Mouse (Mus musculus) left cerebral cortex, adult 6 months (tissue): ENCODE results near the gene Gxylt1. TPM values are rescaled to one million over a fixed set of nuclear protein-coding genes. Genes with fewer than 3 reads are reported as not detected.

ENCODE experiments used
- long read RNA-seq, 2 experiments: library from polyadenylated mRNA; unstranded; transcript quantifications; one replicate each; pipeline ENCODE4 v2.0.0; 2019 to 2020
- polyA plus RNA-seq: library from polyadenylated mRNA; unstranded; fragments of <200 nt; fragmentation: Nextera tagmentation; gene quantifications from 2 replicates; pipeline ENCODE4 v1.2.3, GENCODE M21; 2021

The Gxylt1 gene
- 0.86 and 1.5 TPM in 2 replicates for polyA plus RNA-seq
- long read RNA-seq, experiment 1, full-length matches to known transcripts, result 2 of 2 reads
- long read RNA-seq, experiment 1, partial matches to known transcripts, result 0 of 2 reads
- long read RNA-seq, experiment 1, other reads (novel, unspliced or antisense), result 0 of 2 reads
- long read RNA-seq, experiment 2, partial matches to known transcripts, result 0 of 7 reads
- long read RNA-seq, experiment 2, other reads (novel, unspliced or antisense), result 7 of 7 reads

DNA sequence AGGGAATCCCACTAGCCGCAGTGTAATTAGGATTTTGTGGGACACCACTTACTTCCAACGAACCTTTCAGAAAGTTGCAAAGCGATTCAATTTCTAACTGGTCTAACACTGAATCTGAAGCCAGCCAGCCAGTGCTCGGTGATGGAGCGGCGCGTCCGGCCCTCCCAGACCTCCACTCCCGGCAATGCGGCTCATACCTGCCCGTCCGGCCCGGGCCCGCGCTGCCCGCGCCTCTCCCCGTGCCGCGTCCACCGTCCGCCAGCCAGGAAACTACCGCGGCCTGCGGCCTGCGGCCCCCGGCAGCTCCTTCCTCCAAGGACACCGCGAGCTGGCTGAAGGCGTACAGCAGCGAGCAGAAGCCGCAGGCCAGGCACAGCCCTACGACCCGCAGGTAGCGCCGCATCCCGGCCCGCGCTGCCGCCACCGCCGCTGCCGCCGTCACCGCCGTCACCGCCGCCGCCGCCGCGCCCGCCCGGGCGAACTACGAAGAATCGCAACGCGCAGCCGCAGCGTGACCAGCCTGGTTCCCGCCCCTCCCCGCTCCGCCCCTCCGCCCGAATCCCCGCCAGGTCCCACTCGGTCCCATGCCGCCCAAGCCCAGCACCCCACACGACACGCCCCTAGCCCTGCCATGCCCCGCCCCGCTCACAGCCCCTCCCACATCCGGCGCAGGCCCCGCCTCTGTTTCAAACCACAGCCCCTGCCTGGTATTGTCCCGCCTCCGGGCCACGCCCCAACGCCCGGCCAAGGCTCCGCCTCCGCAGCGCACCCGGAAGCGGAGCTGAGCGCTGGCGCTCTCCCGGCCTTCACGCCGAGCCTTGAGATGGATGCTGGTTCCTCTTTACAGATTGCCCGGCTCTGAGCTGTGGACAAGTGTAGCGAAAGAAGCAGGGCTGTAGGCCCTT, at the start of gene Gxylt1:
Gxylt1 (minus strand) TSS at position 501 of the 905 bp plus-strand sequence.

Other genes starting within 250 kb of the Gxylt1 start
- 75.5 and 237 TPM in 2 replicates for gene Yaf2, start 61.8 kb upstream of the Gxylt1 start, polyA plus RNA-seq
- gene Zcrb1, start 123.2 kb upstream of the Gxylt1 start, polyA plus RNA-seq, result 246 and 250 TPM in 2 replicates
- gene Pphln1, start 123.2 kb upstream of the Gxylt1 start, polyA plus RNA-seq, result 46.6 and 56.7 TPM in 2 replicates